Mouse (Mus musculus) embryo, embryonic 9.5 days (tissue): ENCODE data around the gene Bsnd.

ENCODE experiments used
- DNase-seq: peaks from one replicate; pipeline ENCODE4 v3.0.0-alpha.2; 2017; ENCODE audit errors: extremely low spot score

Gene Bsnd

DNA sequence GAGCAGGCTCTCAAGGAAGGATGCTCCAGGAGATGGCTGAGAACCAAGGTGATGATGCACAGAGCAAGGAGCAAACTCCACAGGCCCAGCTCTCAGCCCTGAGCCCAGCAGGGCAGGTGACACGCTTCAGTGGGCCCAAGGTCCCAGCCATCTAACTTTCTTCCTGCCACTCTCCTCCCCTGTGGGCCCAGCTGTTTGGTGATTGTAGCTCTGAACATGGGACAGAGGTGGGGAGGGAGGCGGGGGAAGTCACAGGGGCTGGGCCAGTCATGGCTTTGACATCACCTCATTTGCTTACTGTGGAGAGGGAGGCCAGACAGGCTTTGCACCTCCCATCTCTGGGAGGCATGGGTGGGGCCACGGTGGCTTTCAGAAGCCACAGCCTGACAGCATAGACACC lies at the start of gene Bsnd:
Bsnd (minus strand) TSS at position 168 of the 400 bp plus-strand sequence.
- DNase-seq, result no peak

DNA sequence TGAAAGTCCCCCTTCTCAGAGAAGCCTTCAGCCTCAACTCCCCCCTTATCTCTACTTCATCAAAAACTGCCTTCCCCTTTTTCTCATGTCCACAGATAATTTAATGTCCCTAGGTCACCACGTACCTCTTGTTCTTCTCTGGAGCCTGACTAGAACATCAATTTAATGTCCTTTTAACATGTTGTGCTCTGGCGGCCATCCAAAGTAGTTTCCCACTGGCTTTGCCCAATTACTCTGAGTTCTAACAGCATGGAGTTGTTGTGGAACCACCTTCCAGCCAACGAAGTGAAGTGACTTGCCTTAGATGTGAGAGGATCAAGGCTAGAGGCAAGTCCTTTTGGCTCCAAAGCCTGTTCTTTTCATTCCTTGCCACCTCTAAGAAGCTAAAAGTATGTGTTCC lies 49.4 kb upstream of the Bsnd start:
- no peak for DNase-seq

DNA sequence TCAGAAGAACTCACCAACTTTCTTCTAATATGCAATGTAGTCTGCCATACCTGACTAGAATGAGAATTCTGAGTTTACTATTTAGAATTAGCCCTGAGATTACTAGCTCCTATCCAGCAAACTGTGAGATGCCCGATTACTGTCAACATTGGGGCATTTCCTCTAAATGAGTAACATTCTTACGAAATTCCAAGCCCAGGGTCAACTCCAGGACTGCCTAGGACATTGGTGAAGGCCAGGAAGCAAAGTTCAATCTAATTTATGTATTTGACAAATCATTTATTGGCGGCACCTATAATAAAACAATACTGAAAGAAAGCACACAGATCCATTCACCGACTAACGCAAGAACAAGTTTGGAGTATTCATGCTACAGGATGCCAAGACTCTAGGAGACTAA lies 47.7 kb upstream of the Bsnd start:
- no peak for DNase-seq

DNA sequence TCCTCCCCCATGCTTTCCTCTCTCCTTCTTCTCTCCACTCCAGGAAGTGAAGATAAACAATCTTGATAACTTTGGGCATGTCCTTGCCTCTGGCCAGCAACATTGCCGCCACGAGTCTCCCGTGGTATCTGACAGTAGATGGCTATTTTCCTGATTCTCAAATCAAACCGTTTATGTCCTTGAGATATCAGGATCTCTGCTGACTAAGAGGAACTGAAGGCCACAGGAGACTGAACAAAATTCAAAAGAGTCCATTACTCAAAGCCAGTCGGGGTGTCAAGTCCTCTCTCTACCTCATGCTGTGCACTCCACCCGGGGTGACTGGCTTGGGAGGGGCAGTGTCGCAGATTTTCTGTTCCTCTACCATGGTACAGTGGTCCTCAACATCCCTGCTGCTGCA lies 42.2 kb upstream of the Bsnd start:
- DNase-seq, result no peak

DNA sequence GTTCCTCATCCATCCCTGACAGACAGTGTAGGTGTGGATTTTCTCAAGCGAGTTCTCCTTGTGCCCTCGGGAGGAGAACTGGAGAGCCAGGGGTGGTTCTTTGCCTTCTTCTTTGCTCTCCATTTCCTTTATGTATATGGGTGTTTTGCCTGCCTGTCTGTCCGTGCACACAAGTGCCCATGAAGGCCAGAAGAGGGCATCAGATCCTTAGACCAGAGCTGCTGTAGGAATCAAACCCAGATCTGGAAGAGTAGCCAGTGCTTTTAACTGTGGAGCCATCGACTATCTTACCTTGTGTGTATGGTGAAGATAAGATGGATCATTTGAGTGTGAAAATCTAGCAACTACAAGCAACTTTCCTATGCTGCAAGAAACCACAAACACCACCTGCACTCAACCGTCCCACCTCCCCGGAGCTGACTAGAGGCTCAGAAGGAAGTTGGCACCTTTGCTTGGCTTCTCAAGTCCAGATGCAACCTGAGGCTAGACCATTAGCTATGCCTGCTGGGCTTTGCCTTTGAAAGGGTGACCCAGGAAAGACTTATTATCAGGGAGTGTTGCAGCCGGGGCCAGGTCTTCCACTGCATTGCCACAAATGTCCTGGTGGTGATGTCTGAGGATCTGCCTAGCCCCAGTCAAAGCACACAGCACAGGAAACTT lies 41.5 kb upstream of the Bsnd start:
- no peak for DNase-seq

DNA sequence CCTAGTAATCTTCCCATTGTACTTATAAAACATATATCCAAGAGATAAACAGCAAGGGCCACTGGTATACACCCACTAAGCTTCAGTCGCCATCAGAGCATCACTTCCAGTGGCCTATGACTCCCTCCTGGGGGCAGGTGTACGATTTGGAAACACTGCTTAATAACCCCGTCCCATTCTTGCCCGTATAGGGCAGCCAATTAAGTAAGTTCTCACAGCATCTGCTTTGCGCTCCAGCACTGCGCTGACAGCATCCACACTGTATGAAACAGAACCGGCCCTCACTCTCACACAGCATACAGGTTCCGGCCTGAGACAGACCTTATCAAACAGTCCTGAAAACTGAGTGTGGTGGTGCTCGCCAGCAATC lies 38.0 kb upstream of the Bsnd start:
- no peak for DNase-seq

DNA sequence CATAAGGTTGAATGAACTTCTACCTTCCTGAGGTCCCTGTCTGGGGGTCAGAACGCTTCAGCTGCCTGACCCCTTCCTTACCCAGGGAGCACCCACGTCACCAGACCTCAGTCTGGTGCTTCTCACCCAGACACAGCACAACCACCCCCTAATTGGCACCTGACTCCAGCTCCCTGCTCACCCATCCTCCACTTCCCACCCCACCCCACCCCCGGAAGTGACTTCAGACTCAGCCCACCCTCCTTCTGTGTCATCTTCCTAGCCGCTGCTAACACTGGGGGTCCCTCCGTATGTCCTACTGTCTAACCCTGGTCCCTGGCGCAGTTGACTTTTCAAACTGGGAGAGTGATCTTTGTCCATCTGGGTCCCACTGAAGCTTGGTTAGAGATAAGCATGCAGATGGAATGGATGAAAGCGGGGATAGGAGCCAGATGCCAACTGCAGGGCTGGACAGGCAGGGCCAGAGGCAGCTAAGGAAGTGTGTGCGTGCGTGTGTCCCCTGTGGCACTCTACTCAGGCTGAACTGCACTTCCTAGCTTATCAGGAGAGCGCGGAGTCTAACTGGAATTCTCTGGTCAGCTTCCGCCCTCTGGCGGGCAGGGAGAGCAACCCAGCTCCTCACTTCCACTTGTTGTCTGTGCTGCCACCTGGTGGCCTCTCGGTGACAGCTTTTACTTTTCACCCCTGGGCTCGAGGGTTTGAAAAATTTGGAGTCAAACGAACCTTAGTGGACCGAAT lies 37.5 kb upstream of the Bsnd start:
- DNase-seq, result peak; percentile 88

DNA sequence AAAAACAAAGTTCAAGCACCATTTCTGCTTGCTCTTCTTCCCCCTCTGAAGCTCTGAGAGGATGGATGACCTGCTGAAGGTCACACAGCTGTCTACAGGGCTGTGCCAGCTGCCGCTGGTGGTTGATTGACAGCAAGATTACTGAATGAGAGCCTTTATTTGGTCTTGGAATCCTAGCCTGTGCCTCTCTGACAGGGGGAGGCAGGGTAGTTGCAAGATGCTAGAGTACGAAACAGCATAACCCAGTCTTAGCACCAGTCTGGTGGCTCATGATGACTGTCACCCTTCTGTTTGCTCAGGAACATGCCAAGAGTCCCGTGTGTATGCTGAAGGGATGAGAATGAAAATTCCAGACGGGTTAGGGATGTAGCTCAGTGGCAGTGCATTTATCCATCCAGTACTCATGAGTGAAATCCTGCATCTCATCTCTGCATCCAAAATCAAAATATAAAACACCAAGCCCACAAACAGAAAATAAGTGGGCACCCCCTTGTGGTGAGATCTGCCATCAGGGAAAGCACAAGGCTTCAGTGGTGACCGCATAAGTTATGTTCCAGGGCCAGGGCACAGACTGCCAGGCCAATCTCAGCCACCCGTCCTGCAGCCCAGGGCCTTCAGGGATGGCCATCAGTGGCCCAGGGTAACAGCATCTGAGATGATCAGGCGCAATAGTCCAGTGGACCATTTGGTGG lies 35.9 kb upstream of the Bsnd start:
- DNase-seq, result no peak

DNA sequence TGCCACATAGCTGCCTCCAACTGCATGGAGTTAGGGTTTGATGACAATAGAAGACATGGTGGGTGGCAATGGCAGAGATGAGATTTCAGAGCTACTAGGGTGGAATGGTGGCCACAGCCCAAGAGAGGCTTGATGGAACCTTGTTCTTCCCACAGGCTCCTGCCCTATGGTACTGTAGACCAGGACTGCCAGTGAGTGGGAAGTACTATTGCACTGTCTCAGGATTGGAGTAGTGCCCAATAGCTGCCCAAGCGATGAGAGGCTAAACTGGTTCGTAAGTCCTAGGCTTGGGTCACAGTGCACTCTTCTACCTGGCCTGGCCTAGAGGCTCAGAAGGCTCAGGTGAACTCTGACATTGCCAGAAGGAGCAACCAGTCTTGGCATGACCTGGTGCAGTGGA lies 32.9 kb upstream of the Bsnd start:
- no peak for DNase-seq

DNA sequence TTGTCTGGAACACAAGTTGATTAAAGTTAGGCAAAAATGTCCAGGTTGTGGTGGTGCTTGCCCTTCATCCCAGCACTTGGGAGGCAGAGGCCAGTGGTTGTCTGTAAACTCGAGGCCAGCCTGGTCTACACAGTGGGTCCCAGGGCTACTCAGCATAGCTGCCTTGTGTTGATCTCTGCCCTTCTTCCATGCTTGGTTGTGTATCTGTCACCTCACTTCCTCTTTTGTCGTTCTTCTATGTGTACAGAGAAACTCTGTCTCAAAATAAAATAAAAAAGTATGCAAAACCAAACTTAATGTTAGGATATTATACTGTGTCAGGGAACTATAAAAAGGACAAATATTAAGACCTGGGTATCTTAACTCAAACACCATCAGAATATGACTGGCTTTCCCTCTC lies 32.0 kb upstream of the Bsnd start:
- no peak for DNase-seq

DNA sequence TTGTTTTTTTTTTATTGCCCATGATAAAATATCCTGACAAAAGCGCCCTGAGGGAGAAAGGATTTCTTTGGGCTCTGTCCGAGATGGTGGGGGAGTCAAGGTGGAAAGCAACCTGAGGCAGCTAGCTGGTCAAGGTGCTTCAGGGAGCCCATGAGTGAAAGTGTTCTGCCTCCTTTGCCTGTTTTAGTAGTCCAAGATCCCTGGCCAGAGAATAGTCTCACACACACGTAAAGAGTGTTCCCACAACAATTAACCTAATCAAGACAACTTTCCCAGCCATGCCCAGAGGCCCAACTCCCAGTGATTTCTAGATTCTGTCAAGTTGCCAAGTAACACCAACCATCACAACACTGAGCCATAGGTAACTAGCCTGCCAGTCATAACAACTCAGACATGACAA lies 30.5 kb upstream of the Bsnd start:
- DNase-seq, result no peak

DNA sequence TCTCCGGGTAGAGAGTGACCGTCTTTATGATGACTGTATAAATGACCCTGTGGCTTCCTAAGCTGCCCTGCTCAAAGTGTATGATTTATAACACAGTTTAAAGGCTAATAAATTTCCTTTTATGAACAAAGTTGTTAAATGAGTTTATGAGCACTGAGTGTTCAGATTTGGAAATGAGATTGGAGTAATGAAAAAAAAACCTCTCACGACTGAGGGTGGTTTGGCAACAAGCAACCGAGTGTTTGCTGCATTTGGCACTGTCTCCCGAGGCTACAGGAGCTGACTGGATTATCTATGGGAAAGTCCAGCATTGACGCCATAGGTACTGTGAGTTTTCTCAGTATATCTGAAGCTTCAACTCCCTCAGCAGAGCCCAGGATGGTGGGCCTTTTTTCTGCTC lies 22.5 kb upstream of the Bsnd start:
- DNase-seq, result no peak

DNA sequence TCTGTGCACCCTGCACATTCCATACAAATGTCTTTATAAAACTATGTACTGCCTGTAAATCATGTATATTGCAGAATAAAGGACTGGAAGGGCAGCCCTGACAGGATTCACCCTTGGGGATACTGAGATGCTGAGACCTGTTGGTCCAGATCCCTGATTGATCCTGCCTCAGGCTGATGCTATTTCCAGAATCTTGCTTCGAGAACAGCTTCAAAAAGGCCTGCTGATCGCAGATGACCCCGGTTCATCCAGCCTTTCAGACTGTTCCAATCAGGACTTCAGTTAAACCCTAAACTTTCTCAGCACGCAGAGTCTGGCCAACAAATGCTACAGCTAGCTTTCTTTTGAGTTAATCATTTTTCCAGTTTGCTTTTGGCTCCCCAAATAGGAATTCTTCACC lies 17.8 kb upstream of the Bsnd start:
- DNase-seq, result no peak

DNA sequence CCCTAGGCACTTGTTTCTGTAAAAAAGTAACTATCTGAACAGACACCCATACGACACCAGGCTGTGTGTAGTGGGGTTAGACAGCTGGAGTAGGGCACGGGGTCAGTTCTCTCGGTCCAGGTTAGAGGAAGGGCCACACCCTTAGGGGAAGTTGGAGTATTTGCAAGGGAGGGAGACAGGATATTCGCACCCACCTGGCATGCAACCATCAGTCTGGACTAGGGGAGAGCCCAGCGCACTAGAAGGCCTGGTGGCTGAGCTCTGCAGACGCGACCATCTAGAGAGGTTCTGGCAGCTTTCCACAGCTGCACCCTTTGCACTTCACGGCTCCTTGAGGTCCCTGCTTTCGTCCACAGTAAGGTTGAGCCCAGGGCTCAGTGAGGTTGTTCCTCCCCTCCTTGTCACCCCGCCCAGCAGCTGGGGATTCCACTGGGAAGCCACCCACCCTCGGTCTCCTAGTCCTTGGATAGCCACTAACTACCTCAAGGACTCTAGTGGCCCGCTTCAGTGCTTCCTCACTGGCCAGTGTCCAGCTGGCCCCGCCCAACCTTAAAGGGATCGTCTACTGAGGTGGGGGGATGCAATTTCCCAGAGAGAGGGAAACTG lies 13.5 kb upstream of the Bsnd start:
- DNase-seq, result no peak

DNA sequence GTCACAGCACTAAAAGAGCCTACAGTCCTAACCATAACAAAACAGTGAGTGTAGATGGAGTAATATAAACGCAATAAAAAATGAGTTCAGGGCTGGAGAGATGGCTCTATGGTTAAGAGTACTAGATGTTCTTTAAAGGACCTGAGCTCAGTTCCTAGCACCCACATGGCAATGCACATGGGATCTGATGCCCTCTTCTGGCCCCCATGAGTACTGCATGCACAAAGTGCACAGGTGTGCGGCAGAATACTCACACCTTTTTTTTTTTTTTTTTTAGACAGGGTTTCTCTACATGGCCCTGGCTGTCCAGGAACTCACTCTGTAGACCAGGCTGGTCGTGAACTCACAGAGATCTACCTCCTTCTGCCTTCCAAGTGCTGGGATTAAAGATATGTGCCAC lies 11.5 kb upstream of the Bsnd start:
- DNase-seq, result no peak

DNA sequence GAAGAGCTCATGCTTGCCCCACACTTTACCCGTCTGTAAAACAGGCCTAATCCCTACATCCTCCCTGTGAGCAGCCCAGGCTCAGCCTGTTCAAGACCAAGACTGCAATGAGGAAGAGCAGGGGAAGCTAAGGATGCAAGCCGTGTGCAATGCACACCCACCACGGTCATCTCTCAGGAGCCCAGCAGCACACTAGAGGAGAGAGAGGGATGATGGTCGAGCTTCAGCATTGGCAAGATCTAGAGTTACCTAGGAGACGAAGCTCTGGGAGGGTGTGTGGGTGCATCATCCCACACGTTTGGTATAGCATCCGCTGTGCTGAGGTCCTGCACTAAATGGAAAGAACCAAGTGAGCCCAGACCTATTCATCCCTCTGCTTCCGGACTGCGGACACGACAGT lies 8.0 kb upstream of the Bsnd start:
- DNase-seq, result no peak

DNA sequence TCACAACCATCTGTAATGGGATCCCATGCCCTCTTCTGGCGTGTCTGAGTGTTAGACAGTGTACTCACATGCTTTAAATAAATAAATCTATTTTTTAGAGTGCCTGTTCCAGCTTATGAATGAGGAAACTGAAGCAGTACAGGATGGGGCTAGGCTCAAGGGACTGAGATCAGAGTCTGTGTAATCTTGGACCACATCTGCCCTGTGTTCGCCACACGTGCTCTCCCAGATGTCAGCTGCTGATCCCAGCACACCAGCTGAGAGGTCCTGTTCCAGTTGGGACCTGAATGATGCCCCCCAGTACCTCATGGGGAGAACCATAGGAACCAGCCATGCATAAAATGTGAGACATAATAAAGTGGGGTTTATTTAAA lies 6.4 kb upstream of the Bsnd start:
- DNase-seq, result no peak

DNA sequence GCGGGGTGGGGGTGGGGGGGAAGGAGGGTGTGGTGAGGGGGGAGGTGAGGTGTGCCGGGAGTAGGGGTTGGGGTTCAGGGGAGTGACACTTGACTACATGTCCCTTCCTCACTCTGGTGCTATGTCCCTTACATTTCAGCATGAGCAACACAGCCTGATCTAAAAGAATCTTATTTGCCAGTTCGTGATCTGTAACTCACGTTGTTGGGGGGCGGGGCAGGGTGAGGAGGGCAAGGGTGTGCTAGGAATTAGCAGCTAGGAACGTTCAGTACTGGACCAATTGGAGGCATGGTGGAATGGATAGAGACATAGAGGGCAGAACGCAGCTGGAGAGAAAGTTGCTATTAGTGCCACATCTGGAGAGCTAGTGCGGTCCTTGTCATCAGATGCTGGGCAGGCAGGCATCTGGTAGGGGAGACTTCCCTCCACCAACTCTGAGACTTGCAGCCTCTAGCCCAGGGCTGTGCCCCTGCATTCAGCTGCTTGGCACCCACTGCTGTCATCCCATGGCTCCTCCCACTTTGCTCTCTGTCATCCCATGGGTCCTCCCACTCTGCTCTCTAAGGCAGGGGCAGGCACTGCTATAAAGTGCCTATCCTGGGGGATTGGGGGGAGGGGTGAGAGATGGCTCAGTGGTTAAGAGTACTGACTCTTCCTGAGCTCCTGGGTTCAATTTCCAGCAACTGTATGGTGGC lies 5.8 kb upstream of the Bsnd start:
- no peak for DNase-seq

DNA sequence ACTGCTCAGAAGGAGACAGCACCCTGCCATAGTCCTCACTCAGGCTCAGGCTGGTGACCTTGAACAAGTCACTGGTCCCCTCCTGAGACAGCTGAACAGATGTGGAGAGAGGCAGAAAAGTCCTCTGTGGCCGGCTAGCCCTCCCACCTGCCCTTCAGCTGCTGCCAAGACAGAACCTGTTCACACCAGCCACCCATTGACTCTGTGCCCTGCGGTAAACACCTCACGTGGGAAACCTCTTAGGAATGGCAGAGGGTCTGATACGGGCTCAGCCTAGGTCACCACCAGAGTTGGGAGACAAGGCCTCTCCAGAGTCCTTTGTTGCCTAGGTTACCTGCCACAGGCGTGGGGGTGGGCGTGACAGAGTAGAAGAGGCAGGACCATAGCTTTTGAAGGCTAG lies 4.8 kb upstream of the Bsnd start:
- no peak for DNase-seq

DNA sequence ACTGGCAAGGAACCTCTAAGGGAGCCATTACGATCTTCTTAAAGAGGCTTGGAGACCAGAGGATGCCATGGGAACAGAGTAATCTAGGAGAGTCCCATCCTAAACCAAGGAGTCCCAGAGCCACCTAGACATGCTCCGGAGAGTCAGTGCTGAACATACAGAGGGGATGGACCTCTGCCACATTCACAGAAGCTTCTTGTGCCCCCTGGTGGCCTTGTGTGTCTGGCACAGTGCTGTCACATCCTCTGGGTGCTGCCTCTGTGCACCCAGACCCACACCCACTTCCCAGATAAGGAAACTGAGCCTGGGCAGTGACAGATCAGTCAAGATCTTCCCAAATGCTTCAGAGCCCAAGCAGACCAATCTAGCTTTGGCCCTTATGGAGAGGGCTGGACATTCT lies 1.6 kb upstream of the Bsnd start:
- no peak for DNase-seq

DNA sequence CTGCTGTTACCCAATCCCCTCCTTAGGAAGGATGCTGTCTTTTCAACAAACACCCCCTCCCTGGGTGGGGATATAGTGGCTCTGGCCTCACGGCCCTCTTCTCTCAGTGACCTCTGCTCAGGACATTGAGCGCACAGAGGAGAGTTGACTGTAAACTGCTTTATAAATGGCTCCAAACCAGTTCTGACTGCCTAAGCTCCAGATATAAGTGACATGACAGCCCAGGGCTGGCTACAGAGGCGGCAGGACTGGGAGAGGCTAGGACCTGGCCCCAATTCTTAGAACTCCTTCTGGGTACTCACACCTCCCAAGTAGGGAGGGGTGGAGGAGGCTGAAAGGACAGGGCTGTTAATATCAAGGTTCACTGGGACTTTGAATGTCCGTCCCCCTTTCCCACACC lies 1.5 kb downstream of the Bsnd start:
- no peak for DNase-seq

DNA sequence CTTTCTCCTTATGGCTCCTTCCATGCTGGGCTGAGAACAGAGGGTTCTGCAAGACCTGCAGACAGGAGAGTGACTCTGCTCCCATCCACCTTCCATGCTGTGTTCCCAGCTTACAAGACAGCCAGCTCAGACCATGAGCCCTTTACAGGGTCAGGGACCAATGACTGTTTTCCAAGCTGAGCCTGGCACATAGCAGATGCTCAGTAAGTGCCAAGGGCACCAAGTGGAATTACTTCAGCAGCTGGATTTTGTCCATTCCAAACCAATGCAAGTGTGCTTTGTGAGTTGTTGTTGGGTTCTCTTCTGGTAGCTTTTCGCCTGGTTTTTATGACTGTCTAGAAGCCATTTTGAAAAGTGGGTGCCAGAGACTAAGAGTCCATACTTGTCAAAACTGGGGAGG lies 8.3 kb downstream of the Bsnd start:
- DNase-seq, result no peak
